Mouse (Mus musculus) adrenal gland, adult (tissue): ENCODE results near the gene Drc3.

Experiments
- DNase-seq, 2 experiments: peaks; one replicate each; pipeline ENCODE4 v3.0.0; 2022 to 2023; ENCODE audit warnings: low spot score in 1 of 2; ENCODE audit not compliant: inconsistent age in 2 of 2

The Drc3 gene

GRCm38 (mm10) chr11:60335771-60336170 lies 17.4 kb upstream of the Drc3 start:
- DNase-seq: no peak

- DNase-seq: peak; percentile 49 to 79
These were observed 14.8 kb upstream of the Drc3 start for GRCm38 (mm10) chr11:60338291-60338690.

- DNase-seq: peak; percentile 80 to 82
These were observed 13.8 kb upstream of the Drc3 start for GRCm38 (mm10) chr11:60339361-60339760.

GRCm38 (mm10) chr11:60345868-60346267 lies 7.3 kb upstream of the Drc3 start:
- no peak for DNase-seq

GRCm38 (mm10) chr11:60346537-60346936 lies 6.6 kb upstream of the Drc3 start:
- peak; percentile 74 to 90 for DNase-seq

GRCm38 (mm10) chr11:60351388-60351787 lies 1.7 kb upstream of the Drc3 start:
- DNase-seq: peak in 1 of 2 experiments; percentile 58

GRCm38 (mm10) chr11:60351925-60352371 lies 1.2 kb upstream of the Drc3 start:
- peak in 1 of 2 experiments; percentile 58 for DNase-seq

- DNase-seq: peak in 1 of 2 experiments; percentile 15
These were observed 2.8 kb downstream of the Drc3 start for GRCm38 (mm10) chr11:60355952-60356351.

GRCm38 (mm10) chr11:60357116-60357515 lies 4.0 kb downstream of the Drc3 start:
- no peak for DNase-seq

- peak in 1 of 2 experiments; percentile 42 for DNase-seq
These were observed 5.4 kb downstream of the Drc3 start for GRCm38 (mm10) chr11:60358548-60358947.

GRCm38 (mm10) chr11:60359138-60359537 lies 6.0 kb downstream of the Drc3 start:
- DNase-seq: no peak

- no peak for DNase-seq
These were observed 6.8 kb downstream of the Drc3 start for GRCm38 (mm10) chr11:60359936-60360335.

GRCm38 (mm10) chr11:60360631-60361201 lies 7.6 kb downstream of the Drc3 start:
- peak in 1 of 2 experiments; percentile 27 for DNase-seq

- no peak for DNase-seq
These were observed 13.3 kb downstream of the Drc3 start for GRCm38 (mm10) chr11:60366239-60367019.

- DNase-seq: no peak
These were observed 14.1 kb downstream of the Drc3 start for GRCm38 (mm10) chr11:60367256-60367655.

- DNase-seq: no peak
These were observed 15.8 kb downstream of the Drc3 start for GRCm38 (mm10) chr11:60368909-60369308.

GRCm38 (mm10) chr11:60369448-60369847 lies 16.3 kb downstream of the Drc3 start:
- DNase-seq: no peak

GRCm38 (mm10) chr11:60370431-60370830 lies 17.3 kb downstream of the Drc3 start:
- no peak for DNase-seq

GRCm38 (mm10) chr11:60374481-60374880 lies 21.4 kb downstream of the Drc3 start:
- DNase-seq: no peak

GRCm38 (mm10) chr11:60383518-60383917 lies 30.4 kb downstream of the Drc3 start:
- no peak for DNase-seq

- DNase-seq: no peak
These were observed 31.8 kb downstream of the Drc3 start for GRCm38 (mm10) chr11:60384762-60385421.

GRCm38 (mm10) chr11:60385946-60386345 lies 32.8 kb downstream of the Drc3 start:
- DNase-seq: no peak
